Mouse (Mus musculus) neural tube, embryonic 15.5 days (tissue): ENCODE measurements around the gene Tgoln1. TPM values are rescaled to one million over a fixed set of nuclear protein-coding genes. Genes with fewer than 3 reads are reported as not detected.
A peak's percentile ranks its signal among the peaks of the same experiment; 100 is the strongest.

Experiments
- ATAC-seq: fragments of 200-750 bp; cut with Nextera tagmentation; 2 replicates; pipeline ENCODE4 v1.8.0; 2017; ENCODE audit warnings: mild to moderate bottlenecking, moderate TSS enrichment, moderate library complexity; ENCODE audit not compliant: low FRiP score
- H3K27ac ChIP-seq: fragments of 300-500 bp; sonication (generic); replicated peaks from 2 replicates; pipeline ENCODE4 v1.5.1; 2015; ENCODE audit warnings: mild to moderate bottlenecking, inconsistent platforms
- H3K27me3 ChIP-seq: fragments of 300-500 bp; sonication (generic); replicated peaks from 2 replicates; pipeline ENCODE4 v1.6.1; 2015; ENCODE audit warnings: inconsistent platforms
- H3K36me3 ChIP-seq: fragments of 300-500 bp; sonication (generic); 2 replicates; pipeline ENCODE4 v1.6.1; 2015; ENCODE audit warnings: inconsistent platforms
- H3K4me1 ChIP-seq: fragments of 300-500 bp; sonication (generic); 2 replicates; pipeline ENCODE4 v1.6.1; 2015; ENCODE audit warnings: inconsistent platforms
- H3K4me2 ChIP-seq: fragments of 300-500 bp; sonication (generic); 2 replicates; pipeline ENCODE4 v1.6.1; 2015; ENCODE audit warnings: inconsistent platforms, mild to moderate bottlenecking, moderate library complexity
- H3K4me3 ChIP-seq: fragments of 300-500 bp; sonication (generic); replicated peaks from 2 replicates; pipeline ENCODE4 v1.5.1; 2015; ENCODE audit warnings: mild to moderate bottlenecking, inconsistent platforms
- H3K9ac ChIP-seq: fragments of 300-500 bp; sonication (generic); replicated peaks from 2 replicates; pipeline ENCODE4 v1.6.1; 2015; ENCODE audit warnings: mild to moderate bottlenecking, inconsistent platforms
- H3K9me3 ChIP-seq: fragments of 300-500 bp; sonication (generic); replicated peaks from 2 replicates; pipeline ENCODE4 v1.6.1; 2016; ENCODE audit warnings: inconsistent platforms
- WGBS: fragments of 180-500 bp; shearing (Covaris S2); methylation state at CpG from one replicate; pipeline ENCODE4 v1.1.7; 2015; ENCODE audit warnings: mixed read lengths; 5-methylcytosine and 5-hydroxymethylcytosine counted together
- polyA plus RNA-seq: library from polyadenylated mRNA; unstranded; fragments of >200 nt; fragmentation: Nextera tagmentation; extraction: Ambion mirVana; gene quantifications from 2 replicates; pipeline ENCODE4 v1.2.1, GENCODE M21; 2015

Tgoln1 gene
- polyA plus RNA-seq, 1 experiment from 2014 or later = 36.3 TPM

DNA sequence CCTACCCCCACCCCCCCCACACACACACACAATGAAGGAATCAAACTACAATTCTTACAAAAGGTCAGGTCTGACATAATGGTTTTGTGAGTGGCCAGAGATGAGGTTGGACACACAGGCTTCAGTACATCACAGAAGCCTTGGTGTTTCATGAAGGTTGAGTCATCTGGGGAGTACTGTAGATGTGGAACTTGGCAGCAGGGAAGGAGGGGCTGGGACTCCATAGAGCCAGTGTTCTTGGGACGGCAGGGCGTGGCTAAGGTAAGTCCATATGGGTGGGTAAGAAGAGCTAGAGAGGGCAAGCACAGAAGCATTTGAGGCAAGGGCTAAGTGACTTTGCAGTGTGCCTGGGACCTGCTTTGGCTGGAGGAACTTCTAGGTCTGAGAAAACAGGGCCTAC, 12.7 kb downstream of the Tgoln1 start:
- 94% methylated on average over 2 of the region's 2 CpGs for WGBS
- H3K36me3 ChIP-seq = peaks cover 28% of the 10 kb centered on the region
- no peak overlapping the region for H3K4me3 ChIP-seq
- H3K4me1 ChIP-seq = peaks cover 4% of the 10 kb centered on the region
- H3K9ac ChIP-seq = no peak overlapping the region
- no peak overlapping the region for H3K27ac ChIP-seq
- no peaks in the 10 kb centered on the region for H3K9me3 ChIP-seq
- no peaks in the 10 kb centered on the region for H3K27me3 ChIP-seq
- no peak overlapping the region for H3K4me2 ChIP-seq
- no peak for ATAC-seq

DNA sequence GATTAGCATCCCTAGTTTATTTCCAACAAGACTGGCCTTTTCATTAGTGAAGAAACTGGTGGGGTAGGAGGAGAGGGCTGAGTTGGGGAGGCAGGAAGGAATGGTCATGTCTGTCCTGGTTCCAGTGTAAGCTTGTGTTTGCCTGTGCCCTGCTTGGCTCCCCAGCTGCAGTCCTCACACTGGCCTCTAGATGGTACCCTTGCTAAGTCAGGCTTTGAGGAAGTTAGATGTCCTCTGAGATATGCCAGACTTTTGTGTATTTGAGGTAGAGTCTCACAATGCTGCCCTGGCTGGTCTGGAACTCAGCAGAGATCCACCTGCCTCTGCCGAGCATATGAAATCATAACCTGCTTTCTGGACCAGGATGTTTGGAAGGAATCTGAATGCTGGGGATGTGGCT, 15.1 kb downstream of the Tgoln1 start:
- no peaks in the 10 kb centered on the region for H3K27me3 ChIP-seq
- peaks cover 13% of the 10 kb centered on the region for H3K36me3 ChIP-seq
- H3K4me2 ChIP-seq = no peak overlapping the region
- no peaks in the 10 kb centered on the region for H3K9me3 ChIP-seq
- H3K4me1 ChIP-seq = peaks cover 23% of the 10 kb centered on the region
- no peak for ATAC-seq
- no peak overlapping the region for H3K27ac ChIP-seq
- H3K4me3 ChIP-seq = no peak overlapping the region
- no peak overlapping the region for H3K9ac ChIP-seq
- WGBS = 64% methylated on average over 1 of the region's 1 CpGs

DNA sequence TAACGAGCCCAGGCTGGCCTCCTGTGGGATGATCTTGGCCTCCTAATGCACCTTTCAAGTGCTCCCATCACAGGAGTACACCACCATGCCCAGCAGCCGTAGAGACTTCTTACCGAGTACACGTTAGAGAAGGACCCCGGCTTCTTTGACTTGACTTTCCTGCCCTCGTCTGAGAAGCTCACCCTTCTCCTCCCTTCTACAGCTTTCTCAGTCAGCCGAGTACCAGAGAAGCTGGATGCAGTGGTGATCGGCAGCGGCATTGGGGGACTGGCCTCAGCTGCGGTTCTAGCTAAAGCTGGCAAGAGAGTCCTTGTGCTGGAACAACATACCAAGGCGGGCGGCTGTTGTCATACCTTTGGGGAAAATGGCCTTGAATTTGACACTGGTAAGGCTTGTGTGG, 16.0 kb downstream of the Tgoln1 start:
- Histone ChIP-seq H3K4me3 (no peak overlapping the region), H3K4me2 (no peak overlapping the region), H3K9ac (no peak overlapping the region), H3K27me3 (no peaks in the 10 kb centered on the region), H3K4me1 (peaks cover 24% of the 10 kb centered on the region), H3K9me3 (no peaks in the 10 kb centered on the region), H3K36me3 (peaks cover 3% of the 10 kb centered on the region), H3K27ac (no peak overlapping the region)
- 90% methylated on average over 12 of the region's 12 CpGs for WGBS
- ATAC-seq = no peak

DNA sequence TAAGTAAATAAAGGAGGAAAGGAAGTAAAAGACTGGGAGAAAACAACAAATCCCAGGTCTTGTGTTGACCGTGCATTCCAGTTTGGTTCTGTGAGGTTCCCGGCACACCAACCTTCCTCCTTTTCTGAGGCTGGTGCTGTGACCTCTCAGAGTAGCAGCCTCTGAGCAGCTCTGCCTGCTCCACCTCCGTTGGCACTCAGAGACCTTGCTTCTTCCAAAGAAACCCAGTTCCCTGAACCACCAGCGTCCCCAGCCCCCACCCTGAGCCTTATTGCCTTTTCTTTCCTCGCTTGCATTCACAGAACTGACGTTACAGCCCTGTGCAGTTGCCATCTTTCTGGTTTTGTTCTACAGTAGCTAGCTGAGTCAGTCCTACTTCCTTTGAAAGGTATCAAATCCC, 16.6 kb downstream of the Tgoln1 start:
- ATAC-seq = no peak
- H3K4me3 ChIP-seq = no peak overlapping the region
- peaks cover 24% of the 10 kb centered on the region for H3K4me1 ChIP-seq
- H3K27ac ChIP-seq = no peak overlapping the region
- no peak overlapping the region for H3K9ac ChIP-seq
- H3K27me3 ChIP-seq = no peaks in the 10 kb centered on the region
- 81% methylated on average over 6 of the region's 6 CpGs for WGBS
- H3K4me2 ChIP-seq = no peak overlapping the region
- no peaks in the 10 kb centered on the region for H3K9me3 ChIP-seq
- H3K36me3 ChIP-seq = no peaks in the 10 kb centered on the region

DNA sequence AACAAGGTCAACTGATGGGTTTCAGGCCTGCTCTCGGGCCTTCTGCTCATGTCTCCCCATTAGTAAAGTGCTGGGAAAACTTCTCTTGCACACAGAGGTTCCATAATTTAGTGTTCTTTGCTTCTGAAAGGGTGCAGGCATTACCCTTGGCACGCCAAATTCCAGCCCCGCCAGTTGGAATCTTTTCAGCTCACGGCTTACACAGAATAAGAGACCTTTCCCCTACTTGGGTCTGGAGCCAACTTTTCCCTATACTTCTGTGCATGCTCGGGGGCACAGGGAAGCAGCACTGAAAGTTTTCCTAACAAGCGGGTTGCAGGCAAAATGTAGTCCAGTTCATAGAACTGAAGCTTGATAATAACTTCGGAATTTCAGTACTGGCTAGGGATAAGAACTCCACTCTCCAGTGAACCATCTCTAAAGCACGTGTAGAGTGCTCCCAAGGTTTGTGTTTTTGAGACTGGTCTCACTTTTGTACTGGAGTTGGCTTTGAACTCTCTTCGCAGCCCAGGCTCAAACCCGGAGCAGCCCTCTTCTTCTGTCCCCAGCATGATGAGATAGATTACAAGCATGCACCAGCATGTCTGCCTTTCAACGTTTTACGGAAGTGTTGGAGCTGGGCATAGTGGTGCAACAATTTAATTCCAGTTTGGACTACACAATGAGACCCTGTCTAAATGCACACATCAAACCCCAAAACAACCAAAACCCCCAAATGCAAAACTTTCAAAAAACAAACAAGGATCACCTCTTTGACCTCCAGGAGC, 17.8 kb downstream of the Tgoln1 start:
- peak overlapping the region; percentile 85 for H3K4me2 ChIP-seq
- peak overlapping the region; percentile 74 for H3K9ac ChIP-seq
- peak; percentile 28 for ATAC-seq
- no peaks in the 10 kb centered on the region for H3K9me3 ChIP-seq
- no peaks in the 10 kb centered on the region for H3K27me3 ChIP-seq
- no peaks in the 10 kb centered on the region for H3K36me3 ChIP-seq
- peak overlapping the region; percentile 79 for H3K27ac ChIP-seq
- peak overlapping the region; percentile 73 for H3K4me3 ChIP-seq
- 48% methylated on average over 12 of the region's 12 CpGs for WGBS
- peaks cover 24% of the 10 kb centered on the region for H3K4me1 ChIP-seq

DNA sequence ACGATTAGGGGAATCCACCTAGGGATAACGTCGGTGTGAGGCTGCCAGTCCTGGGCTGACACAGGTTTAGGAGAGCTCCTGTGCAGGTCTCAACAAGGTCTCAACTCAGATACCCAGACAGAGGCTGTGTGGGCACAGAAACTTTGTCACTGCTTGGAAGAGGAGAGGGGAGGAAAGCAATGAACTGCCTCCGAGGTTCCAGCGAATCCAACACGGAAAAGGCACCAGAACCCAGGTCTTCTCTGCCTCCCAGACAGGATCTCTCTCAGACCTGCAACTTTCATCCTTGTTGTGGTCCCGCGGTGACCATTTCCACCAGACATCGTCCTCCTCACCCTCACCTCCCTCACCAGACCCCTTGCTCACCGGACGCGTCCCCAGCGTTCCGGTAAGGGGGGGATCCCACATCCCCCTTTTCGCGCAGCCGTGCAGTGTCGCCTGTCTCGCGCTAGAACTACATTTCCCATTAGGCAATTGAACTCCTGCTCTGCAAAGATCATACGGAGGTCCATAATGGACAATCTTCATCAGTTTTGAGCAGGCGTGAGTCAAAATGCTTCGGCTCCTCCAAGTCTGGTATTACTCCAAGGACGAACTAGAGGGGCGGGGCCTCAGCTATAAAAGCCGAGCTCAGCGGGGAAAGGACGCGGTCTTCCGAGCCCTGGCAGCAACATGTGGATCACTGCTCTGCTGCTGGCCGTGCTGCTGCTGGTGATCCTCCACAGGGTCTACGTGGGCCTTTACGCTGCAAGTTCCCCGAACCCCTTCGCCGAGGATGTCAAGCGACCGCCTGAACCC, 18.6 kb downstream of the Tgoln1 start, which contains the start of the genes Elmod3 and Retsat:
Gene Elmod3, minus strand, starts transcription at position 458 of the 798 bp plus-strand sequence.
Gene Retsat, plus strand, starts transcription at position 520 of the 798 bp plus-strand sequence.
- Histone ChIP-seq H3K27me3 (no peaks in the 10 kb centered on the region), H3K4me2 (peak within 1 kb of the TSS; percentile 85), H3K36me3 (no peaks in the 10 kb centered on the region), H3K9ac (peak within 1 kb of the TSS; percentile 74), H3K4me3 (peak within 1 kb of the TSS; percentile 73), H3K9me3 (no peaks in the 10 kb centered on the region), H3K27ac (peak within 1 kb of the TSS; percentile 79), H3K4me1 (peaks cover 24% of the 10 kb centered on the region)
- under 1% methylated on average over 38 of the region's 38 CpGs for WGBS
- ATAC-seq = peak; percentile 93

DNA sequence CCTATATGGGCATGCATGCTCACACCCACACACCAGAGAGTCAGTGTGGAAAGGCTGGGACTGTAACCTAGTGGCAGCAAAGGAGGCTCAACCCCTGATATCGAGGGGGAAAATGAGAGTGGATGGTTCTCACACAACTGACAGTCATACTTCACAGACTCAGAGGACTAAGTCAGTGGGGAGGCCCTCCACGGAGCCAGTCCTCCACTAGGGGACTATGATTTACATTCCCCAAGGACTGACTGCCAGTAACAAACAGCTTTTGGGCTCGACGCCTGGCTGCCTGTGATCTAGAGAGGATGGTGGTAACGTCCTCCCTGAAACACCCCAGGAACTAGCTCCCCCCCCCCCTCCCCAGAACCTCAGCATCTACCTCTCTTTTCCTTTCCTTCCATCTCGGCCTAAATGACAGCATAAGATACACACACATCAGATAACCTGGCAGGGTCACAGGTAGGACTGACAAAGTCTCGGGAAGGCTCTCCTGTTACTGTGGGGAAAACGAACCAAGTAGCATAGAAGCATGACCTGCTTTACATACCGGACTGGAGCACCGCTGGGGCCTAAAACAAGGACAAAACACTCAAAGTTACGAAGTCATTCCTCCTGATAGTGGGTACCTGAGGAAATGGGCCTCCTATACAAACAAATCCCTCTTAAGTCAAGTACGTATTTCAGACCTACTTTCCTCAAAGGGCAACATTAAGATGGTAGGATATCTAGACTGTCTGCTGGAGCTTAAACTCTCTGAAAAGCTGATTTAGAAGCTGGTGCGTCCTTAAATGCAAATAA, 19.5 kb downstream of the Tgoln1 start:
- peak overlapping the region; percentile 78 for H3K27ac ChIP-seq
- 44% methylated on average over 13 of the region's 13 CpGs for WGBS
- H3K36me3 ChIP-seq = no peaks in the 10 kb centered on the region
- no peaks in the 10 kb centered on the region for H3K27me3 ChIP-seq
- H3K9ac ChIP-seq = peak overlapping the region; percentile 74
- peak overlapping the region; percentile 85 for H3K4me2 ChIP-seq
- H3K4me3 ChIP-seq = peak overlapping the region; percentile 73
- no peak for ATAC-seq
- H3K4me1 ChIP-seq = peaks cover 24% of the 10 kb centered on the region
- H3K9me3 ChIP-seq = no peaks in the 10 kb centered on the region

DNA sequence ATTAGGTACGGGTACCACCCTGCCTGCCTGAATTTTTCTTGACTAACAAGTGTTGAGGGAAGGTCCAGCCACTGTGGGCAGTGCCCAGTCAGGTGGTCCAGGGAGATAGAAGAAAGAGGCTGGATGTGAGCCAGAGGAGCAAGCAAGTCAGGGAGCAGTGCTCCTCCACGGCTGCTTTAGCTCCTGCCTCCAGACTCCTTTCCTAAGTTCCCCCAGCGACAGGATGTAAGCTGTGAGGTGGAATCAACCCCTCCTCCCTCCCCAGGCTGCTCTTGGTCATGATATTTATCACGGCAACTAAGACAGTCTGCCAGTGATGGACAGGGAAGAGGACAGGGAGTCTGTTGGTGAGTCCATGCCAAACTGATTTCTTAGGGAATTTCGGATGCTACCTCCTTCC, 22.9 kb downstream of the Tgoln1 start:
- Histone ChIP-seq H3K9me3 (no peaks in the 10 kb centered on the region), H3K27me3 (no peaks in the 10 kb centered on the region), H3K9ac (no peak overlapping the region), H3K36me3 (no peaks in the 10 kb centered on the region), H3K4me1 (peaks cover 18% of the 10 kb centered on the region), H3K4me2 (no peak overlapping the region), H3K4me3 (no peak overlapping the region), H3K27ac (no peak overlapping the region)
- WGBS = 73% methylated on average over 5 of the region's 5 CpGs
- ATAC-seq = no peak

DNA sequence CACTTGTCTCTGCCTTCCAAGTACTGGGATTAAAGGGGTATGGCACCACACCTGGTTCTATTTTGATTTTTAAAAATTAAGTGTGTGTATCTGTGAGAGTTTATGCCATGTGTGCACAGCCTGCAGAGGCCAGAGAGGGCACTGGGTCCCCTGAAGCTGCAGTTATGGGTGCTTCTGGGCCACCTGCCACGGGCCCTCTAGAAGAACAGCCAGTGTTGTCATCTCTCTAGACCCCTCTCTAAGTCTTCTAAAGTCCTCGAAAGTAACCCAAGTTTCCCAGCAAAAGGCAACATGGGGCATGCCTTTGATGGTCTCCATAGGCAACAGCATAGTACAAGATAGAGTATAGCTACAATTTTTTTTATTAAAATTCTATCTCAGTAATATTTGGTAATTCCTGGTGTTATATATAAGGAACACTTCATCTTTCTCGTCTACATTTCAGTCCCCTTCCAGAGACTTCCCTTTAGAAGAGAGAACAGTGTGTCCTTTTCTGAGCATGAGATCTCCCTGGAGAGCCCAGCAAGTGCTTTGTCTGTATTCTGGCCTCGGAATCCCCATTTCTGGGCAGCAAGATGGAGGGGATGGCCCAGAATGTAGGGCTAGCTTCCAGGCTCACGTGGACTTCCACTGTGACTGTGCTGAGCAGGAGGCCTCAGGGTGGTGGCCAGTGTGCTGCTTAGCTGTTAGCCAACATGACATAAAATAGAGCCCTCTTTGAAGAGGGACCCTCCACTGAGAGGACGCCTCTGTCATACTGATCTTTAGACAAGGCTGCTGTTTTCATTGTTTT, 23.6 kb downstream of the Tgoln1 start:
- no peaks in the 10 kb centered on the region for H3K36me3 ChIP-seq
- H3K4me1 ChIP-seq = peaks cover 13% of the 10 kb centered on the region

DNA sequence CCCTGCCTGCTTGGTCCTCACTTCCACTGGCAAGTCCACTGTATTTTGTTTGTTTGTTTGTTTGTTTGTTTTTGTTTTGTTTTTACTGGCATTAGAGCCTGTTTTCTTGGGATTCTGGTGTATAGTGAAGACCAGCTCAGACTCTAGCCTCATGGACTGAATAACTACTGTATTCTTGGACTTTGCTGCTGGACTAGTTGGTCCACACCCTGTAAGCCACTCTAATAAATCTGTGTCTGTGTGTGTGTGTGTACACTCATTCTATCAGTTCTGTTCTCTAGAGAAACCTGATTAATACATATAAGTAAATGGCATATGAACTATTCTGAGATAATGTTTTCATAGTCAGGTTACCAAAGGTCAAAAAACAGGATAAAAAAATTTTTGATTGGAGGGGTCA, 26.7 kb downstream of the Tgoln1 start:
- no peak overlapping the region for H3K4me2 ChIP-seq
- H3K4me1 ChIP-seq = no peaks in the 10 kb centered on the region
- H3K9ac ChIP-seq = no peak overlapping the region
- no peak for ATAC-seq
- H3K27me3 ChIP-seq = no peaks in the 10 kb centered on the region
- 0 out of 2 replicates have a peak, but pooled peaks cover 4% of the 10 kb centered on the region for H3K36me3 ChIP-seq
- H3K27ac ChIP-seq = no peak overlapping the region
- no peaks in the 10 kb centered on the region for H3K9me3 ChIP-seq
- H3K4me3 ChIP-seq = no peak overlapping the region

More for the DNA sequence above, 23.6 kb downstream of the Tgoln1 start:
- 81% methylated on average over 6 of the region's 6 CpGs for WGBS
- Histone ChIP-seq H3K9me3 (no peaks in the 10 kb centered on the region), H3K9ac (no peak overlapping the region), H3K4me2 (no peak overlapping the region), H3K27me3 (no peaks in the 10 kb centered on the region), H3K4me3 (no peak overlapping the region), H3K27ac (no peak overlapping the region)
- no peak for ATAC-seq

DNA sequence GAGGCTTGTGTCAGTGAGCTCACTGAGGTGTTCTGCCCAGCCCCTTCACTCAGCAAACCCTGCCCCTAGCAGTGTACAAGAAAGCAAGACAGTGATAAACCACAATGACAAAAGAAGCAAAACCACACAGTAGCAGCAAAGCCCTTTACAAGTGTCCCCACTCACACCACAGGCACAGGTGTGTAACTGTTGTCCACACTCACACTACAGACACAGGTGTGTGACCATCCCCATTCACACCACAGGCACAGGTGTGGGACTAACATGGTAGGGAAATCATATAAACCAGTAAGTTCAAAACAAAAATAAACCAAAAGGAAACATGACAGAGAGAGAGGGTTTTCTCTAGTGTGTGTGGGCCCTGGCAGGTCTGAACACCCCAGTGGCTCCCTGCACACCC, 28.5 kb downstream of the Tgoln1 start:
- H3K36me3 ChIP-seq = peaks cover 8% of the 10 kb centered on the region; the same call in 1 of the 2 replicates
- no peaks in the 10 kb centered on the region for H3K4me1 ChIP-seq
- ATAC-seq = no peak
- H3K27ac ChIP-seq = no peak overlapping the region
- H3K9me3 ChIP-seq = no peaks in the 10 kb centered on the region
- no peaks in the 10 kb centered on the region for H3K27me3 ChIP-seq
- no peak overlapping the region for H3K4me3 ChIP-seq
- H3K4me2 ChIP-seq = no peak overlapping the region
- H3K9ac ChIP-seq = no peak overlapping the region
